Mouse (Mus musculus) neural tube, embryonic 15.5 days (tissue): Measurements from ENCODE around the gene Ubl5. TPM values are rescaled to one million over a fixed set of nuclear protein-coding genes. Genes with fewer than 3 reads are reported as not detected.

Experiments
- polyA plus RNA-seq: library from polyadenylated mRNA; unstranded; fragments of >200 nt; fragmentation: Nextera tagmentation; extraction: Ambion mirVana; gene quantifications from 2 replicates; pipeline ENCODE4 v1.2.1, GENCODE M21; 2015

The Ubl5 gene
- polyA plus RNA-seq, 1 experiment from 2014 or later, result 500 TPM

Other genes with a start within 250 kb of the Ubl5 start
- 12.1 and 13.6 TPM in 2 replicates for gene Zfp26, start 182.7 kb upstream of the Ubl5 start, polyA plus RNA-seq
- gene Zfp426, start 150.1 kb upstream of the Ubl5 start, polyA plus RNA-seq, result 30.3 and 32.7 TPM in 2 replicates
- 82.9 and 91.7 TPM in 2 replicates for gene Zfp266, start 121.5 kb upstream of the Ubl5 start, polyA plus RNA-seq
- 38.6 and 44.8 TPM in 2 replicates for gene Zfp846, start 61.6 kb upstream of the Ubl5 start, polyA plus RNA-seq
- 13.0 and 20.6 TPM in 2 replicates for gene Fbxl12, start 1.9 kb downstream of the Ubl5 start, polyA plus RNA-seq
- gene Pin1, start 9.2 kb downstream of the Ubl5 start, polyA plus RNA-seq, result 69.6 and 71.6 TPM in 2 replicates
- 190 and 224 TPM in 2 replicates for gene Olfm2, start 103.5 kb downstream of the Ubl5 start, polyA plus RNA-seq
- 1.4 and 1.8 TPM in 2 replicates for gene Col5a3, start 172.2 kb downstream of the Ubl5 start, polyA plus RNA-seq
- gene Rdh8, start 175.6 kb downstream of the Ubl5 start, polyA plus RNA-seq, result not detected in 2 replicates
- gene A230050P20Rik, start 225.8 kb downstream of the Ubl5 start, polyA plus RNA-seq, result 17.0 and 23.2 TPM in 2 replicates
- 11.8 and 13.8 TPM in 2 replicates for gene Angptl6, start 236.8 kb downstream of the Ubl5 start, polyA plus RNA-seq
- 49.7 and 57.3 TPM in 2 replicates for gene Ppan, start 245.3 kb downstream of the Ubl5 start, polyA plus RNA-seq